Mouse (Mus musculus) T-helper 1 cell (primary cell): Measurements from ENCODE around the gene Olfr785.
"Not testable (repeated sequence)": the region's sequence is repeated elsewhere in the genome, so short reads cannot be mapped to it uniquely, and the experiment has no call there.

Source experiments
- in situ Hi-C: fragments of 300-600 bp; cut with MboI, MseI; formaldehyde crosslinking; loops from one replicate; pipeline ENCODE4 v1.15.1; 2025; ENCODE audit warnings: high pct_unique_total_duplicates

Gene Olfr785

GRCm38 (mm10) chr10:129405126-129405525 lies at the start of gene Olfr785:
Gene Olfr785, plus strand, starts transcription at chr10:129405426.
- in situ Hi-C loops = no loop called here

- in situ Hi-C loops = loop anchor here (5.0 kb wide), 1 partner anchor 94 kb away; no protein-coding TSS in a partner anchor
Measured at GRCm38 (mm10) chr10:129356496-129356895, 48.7 kb upstream of the Olfr785 start.

DNA sequence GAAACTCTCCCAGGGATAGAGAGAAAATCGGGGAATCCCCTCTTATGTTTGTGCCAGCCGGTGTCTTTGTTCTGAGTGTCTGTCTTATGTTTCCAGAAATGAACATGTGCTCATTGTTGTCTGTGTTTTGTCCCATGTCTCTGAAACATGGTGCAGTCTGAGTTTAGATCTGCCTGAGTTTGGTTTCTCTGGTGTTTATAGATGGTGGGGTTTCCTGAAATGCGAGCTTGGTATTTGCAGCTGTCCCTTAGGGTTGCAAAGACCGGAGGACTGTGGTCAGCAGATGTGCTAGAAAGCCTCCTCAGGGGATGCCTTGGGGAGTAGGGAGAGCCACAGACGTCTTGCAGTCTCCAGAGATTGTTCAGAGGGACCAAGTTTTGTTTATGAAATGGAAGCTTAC lies 47.9 kb upstream of the Olfr785 start:
- in situ Hi-C loops = loop anchor here (5.0 kb wide), 1 partner anchor 95 kb away; no protein-coding TSS in a partner anchor

GRCm38 (mm10) chr10:129374051-129374450 lies 31.2 kb upstream of the Olfr785 start:
- in situ Hi-C loops = not testable (repeated sequence)

- in situ Hi-C loops = no loop called here
Measured at GRCm38 (mm10) chr10:129383783-129384182, 21.4 kb upstream of the Olfr785 start, which contains the start of gene Olfr784. Gene Olfr784, plus strand, starts transcription at chr10:129384083.

- in situ Hi-C loops = no loop called here
Measured at GRCm38 (mm10) chr10:129400892-129401291, 4.3 kb upstream of the Olfr785 start.

- in situ Hi-C loops = no loop called here
Measured at GRCm38 (mm10) chr10:129427006-129427405, 21.8 kb downstream of the Olfr785 start, which contains the start of gene Olfr786. Gene Olfr786, plus strand, starts transcription at chr10:129427306.
